Mouse (Mus musculus): Measurements from ENCODE around the gene Sumf2.
"Not testable (repeated sequence)": the region's sequence is repeated elsewhere in the genome, so short reads cannot be mapped to it uniquely, and the experiment has no call there.

Gene Sumf2

DNA sequence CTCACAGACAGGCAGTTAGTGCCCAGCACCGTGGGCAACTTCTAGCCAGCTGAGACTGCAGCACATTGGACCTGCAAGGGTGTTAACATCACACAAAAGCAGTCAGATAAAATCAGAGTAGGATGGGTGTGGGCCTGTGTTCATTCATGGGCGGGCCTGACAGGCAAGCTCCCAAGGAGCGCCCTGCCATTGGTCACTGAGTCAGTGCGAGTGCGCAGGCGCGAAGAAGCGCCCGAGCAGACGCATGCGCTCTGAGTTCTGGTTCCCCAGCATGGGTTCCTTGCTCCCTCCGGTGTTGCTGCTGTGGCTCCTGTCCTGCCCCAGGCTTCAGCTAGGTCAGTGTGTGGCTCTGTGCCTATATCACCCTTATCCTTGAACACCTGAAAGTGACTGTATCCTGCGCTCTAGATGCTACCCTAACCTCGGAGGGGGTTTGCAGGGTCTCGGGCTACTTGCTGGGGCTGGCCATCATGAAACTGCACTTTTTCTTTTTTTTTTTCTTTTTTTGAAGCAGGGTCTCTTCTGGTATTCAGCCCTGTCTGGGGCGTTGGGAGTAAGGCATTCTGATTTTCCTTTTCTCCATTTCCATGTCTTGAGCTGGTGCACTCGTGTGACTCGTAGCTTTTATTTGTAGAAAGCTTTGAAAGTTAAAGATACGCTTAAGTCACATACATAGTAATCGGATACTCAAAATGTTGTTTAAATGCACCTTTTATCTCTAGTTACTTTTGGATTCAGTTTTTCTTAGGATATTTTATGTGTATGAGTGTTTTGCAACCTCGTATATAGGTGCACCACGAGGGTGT is at the start of gene Sumf2:
TSS of gene Sumf2 (plus strand) at position 235 of the 806 bp plus-strand sequence.
- peak; percentile 86 to 95 for DNase-seq (ENCODE audit: low spot score in 2 of 2)

DNA sequence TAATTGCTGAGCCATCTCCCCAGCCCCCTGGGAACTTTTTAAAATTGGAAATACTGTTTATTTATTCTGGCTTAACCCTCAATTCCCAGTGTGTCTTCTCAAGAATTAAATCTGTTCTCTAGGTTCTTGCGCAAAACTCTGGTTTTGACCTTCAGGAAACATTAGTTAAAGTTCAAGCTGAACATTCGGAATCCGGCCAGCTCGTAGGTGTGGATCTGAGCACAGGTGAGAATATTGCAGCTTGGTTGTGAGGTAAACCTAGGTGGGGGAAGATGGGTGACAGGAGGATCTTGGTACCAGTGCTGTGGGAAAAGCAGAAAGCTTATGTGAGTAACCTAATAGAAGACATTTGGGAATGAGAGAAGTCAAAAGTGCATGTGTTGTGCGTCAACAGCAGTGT is 1.9 kb upstream of the Sumf2 start:
- DNase-seq (ENCODE audit: low spot score in 2 of 2) = no peak

DNA sequence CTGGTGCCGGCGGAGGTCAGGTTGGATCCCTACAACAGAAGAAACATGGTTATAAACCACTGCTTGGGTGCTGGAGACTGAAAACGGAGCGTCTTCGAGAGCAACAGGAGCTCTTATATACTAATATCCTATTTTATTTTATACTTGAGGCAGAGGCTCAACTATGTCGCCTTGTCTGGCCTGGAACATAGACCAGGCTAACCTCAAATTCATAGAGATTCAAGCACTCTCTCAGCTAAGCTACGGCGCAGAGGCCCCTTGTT is 703 bp downstream of the Sumf2 start:
- no peak for DNase-seq (ENCODE audit: low spot score in 2 of 2)

DNA sequence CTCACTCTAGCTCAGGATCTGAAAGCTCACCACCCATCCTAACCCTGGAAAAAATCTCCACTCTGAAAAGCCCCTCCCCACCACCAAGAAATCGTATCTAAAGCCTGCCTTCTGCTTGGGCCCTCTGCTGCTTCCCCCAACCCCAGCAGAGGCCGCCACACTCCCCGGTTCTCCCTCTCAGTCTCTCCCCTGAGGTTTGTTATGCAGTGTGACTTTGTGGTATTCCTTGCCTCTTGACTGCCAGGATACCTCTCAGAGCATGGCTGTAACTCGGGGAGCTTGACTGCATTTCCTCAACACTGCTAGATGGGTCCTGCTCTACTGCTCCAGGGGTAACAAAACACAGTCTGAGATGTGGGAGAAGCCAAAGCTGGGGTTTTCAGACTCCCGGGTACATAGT is 8.4 kb downstream of the Sumf2 start:
- DNase-seq (ENCODE audit: low spot score in 2 of 2) = no peak

DNA sequence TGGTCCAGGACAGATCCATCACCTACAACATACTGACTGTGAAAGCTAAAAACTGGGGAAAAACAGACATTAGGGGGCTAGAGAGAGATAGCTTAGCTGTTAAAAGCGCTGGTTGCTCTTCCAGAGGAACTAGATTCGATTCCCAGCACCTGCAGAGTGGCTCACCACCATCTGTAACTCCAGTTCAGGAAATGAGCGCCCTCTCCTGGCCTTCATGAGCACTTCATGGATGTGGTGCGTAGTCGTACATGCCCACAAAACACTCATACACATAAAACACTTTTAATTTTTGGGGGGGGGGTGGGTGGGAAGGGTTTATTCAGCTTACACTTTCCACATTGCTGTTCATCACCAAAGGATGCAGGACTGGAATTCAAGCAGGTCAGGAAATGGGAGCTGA is 9.6 kb downstream of the Sumf2 start:
- DNase-seq (ENCODE audit: low spot score in 2 of 2) = no peak

DNA sequence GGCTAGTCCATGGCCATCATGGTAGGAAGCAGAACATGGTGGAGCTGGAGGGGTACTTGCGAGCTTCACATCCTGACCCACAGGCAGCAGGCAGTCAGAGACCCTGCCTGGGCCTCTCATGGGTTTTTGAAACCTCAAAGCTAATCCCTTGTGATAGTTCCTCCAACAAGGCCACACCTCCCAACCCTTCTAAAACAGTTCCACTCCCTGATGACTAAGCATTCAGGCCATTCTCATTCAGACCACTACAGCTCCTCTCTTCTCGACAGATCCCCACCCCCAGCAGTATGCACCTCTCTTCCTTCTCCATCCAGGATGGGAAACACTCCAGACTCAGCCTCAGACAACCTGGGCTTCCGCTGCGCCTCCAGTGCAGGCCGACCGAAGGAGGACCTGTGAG is 15.5 kb downstream of the Sumf2 start:
- no peak for DNase-seq (ENCODE audit: low spot score in 2 of 2)

DNA sequence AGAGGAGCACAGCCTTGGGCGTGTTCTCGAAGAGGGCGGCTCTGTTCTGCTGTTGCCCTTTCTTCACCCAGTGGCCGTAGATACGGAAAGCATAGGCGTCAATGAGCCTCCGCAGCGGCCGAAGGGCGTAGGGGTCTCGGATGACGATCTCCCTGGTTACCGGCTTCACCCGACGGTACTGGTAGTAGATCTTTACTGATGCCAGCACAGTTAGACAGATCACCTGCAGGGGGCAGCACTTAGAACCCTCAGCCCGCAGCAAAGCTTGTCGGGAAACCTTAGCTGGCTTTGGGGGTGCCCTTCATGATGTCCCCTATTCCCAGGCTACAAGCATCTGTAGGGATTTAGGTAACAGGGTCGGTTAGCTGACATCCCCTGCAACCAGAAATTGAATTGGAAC is 17.7 kb downstream of the Sumf2 start:
- DNase-seq (ENCODE audit: low spot score in 2 of 2) = no peak

DNA sequence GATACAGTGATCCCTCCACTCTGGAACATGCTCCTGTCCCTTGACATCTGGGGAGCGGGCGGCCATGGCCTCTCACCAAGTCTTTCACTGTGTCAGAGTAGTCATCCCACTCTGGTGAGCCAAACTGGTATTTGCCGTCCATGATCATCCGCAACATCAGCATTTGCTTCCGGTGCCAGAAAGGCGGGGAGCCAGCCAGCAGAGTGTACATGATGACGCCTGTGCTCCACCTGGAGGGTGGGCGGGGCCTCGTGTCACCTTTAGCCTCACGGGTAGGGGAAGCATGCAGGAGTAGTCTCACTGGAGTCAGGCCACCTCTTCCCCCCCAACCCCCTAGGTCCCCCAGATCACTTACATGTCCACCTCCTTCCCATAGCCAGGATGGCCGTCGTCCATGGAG is 19.1 kb downstream of the Sumf2 start:
- DNase-seq (ENCODE audit: low spot score in 2 of 2) = no peak

DNA sequence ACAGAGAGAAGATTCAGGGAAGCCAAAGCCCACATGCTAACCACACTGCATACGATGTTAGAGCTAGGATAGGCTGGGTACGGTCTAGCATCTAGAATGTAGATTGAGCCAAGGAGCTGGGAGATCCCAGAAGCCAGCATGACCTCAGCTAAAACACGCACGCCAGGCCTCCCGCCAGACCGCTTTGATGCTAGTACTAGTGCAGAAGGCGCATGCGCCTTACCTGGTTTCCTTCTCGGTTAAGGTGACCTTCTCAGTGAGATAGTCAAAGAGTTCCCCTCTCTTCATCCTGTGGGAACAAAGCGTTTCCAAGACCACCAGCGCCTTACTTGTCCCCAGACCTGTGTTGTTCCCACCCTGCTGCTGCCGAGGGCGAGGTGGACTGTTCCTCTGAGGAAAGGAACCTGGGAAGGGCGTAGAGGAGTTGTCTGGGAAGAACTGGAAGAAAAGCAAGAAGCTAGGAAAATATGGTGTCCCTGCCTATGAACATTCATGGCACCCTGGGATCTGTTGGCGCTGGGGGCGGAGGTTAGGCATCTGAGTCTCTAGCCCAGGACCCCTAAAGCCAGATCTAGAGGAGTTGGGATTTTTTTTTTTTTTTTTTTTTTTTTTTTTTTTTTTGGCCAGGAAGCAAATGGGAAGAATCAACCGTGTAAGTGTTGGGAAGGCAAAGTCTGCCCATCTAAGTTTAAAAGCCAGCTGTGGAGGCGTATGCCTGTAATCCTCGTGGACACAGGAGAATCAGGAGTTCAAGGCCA is 22.6 kb downstream of the Sumf2 start:
- no peak for DNase-seq (ENCODE audit: low spot score in 2 of 2)

DNA sequence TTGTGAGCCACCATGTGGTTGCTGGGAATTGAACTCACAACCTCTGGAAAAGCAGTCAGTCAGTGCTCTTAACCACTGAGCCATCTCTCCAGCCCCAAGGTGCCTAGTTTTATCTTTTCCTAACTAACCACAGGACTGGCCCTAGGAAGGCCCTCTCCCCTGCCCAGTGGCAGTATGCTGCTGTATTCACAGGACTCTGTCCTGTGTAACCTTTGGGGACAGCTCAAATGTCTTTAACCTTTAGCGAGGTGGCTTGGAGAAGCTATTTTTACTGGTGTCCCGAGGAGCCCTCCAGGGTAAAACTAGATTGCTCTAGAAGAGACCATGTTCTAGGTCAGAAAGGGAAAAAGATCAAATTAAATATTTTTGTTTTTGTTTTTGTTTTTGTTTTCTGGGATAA is 24.5 kb downstream of the Sumf2 start:
- DNase-seq (ENCODE audit: low spot score in 2 of 2) = no peak

DNA sequence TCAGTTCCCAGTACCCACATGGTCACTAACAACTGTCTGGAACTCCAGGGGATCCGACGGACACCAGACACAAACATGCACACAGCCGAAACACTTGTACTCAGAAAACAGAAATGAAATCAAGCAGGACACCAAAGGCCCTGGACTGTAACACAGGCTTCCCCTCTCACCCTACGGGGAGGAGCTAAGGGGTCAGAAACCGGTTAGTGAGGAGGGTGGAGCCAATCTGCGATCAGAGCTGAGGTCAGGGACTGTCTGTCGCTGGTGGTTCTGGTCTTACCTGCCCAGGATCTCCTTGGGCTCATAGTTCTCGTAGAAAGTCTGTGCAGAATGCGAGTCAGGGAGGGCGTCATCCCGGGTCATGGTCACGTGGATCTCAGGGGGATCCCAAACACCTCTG is 27.2 kb downstream of the Sumf2 start:
- no peak for DNase-seq (ENCODE audit: low spot score in 2 of 2)

DNA sequence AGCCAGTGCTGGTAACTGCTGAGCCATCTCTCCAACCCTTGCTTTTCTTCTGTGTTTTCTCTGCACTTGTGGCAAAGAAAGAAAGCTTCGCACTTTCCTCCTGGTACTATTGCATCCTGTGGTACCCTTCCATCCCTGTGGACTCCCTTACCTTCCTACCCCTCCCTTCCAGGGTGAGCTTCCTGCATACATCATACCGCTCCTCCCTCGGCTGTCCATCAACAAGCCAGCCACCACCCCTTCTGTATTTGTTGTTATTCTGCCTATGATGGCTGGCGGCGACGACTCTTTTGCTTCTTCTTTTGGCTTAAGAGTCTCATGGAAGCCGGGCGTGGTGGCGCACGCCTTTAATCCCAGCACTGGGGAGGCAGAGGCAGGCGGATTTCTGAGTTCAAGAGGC is 28.3 kb downstream of the Sumf2 start:
- no peak for DNase-seq (ENCODE audit: low spot score in 2 of 2)

DNA sequence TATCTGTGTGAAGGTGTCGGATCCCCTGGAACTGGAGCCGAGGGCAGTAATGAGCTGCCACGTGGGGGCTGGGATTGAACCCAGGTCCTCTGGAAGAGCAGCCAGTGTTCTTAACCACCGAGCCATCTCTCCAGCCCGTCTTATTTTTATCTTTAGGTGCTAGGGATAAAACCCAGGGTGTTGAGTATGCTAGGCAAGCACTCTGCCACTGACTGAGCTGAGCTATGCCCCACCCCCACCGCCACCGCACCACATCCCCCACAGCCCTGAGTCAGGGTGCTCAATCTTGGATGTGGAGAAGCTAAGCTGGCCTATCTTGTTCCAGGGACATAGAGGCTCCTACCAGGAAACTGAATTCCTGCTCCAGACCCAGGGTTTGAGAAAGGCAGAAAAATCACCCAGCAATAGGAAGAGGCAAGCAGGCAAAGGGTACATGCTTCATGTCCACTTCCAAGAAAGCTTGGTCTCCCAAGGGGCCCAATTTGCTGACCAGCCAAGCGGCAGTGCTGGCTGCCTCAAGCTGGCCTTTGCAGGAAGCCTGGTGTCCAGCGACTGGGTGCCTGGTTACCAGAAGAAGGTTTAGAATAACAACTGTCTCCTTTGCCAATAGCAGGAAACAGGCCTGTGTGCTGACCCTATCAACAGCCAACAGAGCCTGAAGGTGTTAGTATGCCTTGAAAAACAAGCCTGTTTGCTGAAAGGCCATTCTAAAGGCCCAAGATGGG is 31.1 kb downstream of the Sumf2 start:
- no peak for DNase-seq (ENCODE audit: low spot score in 2 of 2)

DNA sequence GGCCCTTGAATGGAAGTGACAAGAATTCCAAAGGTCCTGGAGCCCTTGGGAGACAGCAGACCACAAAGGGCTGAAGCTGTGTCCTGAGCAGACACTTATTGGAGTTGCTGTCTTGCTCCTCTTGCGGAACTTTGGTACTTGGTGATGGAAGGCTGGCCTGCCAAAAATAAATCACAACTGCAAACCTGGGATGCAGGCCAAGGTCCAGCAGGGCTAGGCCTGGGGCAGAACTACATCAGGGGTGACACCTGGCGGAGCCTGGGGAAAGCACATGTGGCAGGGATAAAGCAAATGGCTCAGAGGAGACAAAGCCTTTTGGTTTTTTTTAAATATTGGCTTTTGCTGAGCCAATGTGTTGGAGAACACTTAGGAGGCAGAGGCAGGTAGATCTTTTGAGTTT is 32.2 kb downstream of the Sumf2 start:
- peak in 1 of 2 experiments; percentile 16 for DNase-seq (ENCODE audit: low spot score in 2 of 2)

DNA sequence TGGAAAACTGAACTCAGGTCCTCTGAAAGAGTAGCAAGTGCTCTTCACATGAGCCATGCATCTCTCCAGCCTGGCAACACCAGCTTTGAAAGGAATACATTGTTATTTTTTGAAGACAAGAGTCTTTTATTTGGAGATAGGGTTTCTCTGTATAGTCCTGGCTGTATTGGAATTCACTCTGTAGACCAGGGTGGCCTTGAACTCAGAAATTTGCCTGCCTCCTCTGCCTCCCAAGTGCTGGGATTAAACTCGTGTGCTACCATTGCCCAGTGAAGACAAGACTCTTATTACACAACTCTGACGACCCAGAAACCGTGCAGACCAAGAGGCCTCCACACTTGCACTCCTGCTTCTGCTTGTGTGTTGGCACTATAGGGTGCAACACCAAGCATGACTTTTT is 33.1 kb downstream of the Sumf2 start:
- DNase-seq (ENCODE audit: low spot score in 2 of 2) = no peak

DNA sequence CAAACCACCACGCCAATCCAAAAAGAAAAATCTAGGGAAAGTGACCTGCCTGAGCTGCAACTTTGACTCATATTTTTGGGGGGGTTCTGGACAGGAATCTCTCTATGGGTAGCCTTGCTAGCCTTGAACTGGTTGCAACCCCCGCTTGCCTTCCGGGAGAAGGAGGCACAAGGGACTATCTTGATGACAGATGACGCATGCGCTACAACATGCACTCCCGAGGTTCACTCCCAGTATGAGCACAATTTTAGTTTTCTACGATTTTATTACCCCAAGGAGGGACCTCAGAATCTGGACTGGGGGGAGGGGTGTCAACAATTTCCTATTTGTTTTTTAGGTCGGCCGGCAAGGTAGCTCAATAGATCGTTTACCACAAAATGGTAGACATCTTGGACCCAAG is 39.5 kb downstream of the Sumf2 start:
- DNase-seq (ENCODE audit: low spot score in 2 of 2) = no peak

DNA sequence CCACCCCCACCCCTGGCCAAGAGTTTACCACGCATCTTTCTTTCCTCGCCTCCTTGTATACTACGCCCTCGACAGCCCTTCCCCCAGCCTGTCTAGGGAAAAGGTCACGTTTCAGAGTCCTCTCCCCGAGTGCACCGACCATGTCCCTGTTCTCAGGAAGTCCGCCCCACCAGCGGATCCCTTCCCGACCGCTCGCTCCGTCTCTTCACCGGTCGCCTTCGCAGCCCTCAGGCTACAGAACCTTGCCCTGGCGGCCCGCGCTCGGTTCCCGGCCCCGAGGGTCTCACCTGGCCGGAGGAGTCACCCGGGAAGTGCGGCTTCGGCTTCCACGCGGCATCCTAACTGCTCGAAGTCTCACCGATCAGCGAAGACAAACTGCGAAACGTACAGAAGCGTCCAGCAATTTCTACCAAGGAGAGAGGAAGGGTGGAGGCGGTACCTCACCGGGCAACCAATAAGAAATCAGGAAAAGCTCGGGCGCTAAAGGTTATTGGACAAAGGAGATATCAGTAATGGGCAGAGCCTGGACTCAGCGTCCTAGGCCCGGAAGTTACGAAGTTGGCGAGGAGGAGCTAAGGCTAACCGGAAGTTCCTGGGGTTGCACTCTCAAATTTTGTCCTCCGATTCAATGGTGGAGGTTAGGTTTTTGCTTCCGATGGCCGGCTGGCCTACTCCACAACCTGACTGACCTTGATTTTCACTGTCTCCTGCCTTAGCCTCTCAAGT is 40.3 kb downstream of the Sumf2 start, which contains the start of gene Chchd2:
TSS of gene Chchd2 (minus strand) at position 560 of the 726 bp plus-strand sequence.
- peak; percentile 87 to 91 for DNase-seq (ENCODE audit: low spot score in 2 of 2)

DNA sequence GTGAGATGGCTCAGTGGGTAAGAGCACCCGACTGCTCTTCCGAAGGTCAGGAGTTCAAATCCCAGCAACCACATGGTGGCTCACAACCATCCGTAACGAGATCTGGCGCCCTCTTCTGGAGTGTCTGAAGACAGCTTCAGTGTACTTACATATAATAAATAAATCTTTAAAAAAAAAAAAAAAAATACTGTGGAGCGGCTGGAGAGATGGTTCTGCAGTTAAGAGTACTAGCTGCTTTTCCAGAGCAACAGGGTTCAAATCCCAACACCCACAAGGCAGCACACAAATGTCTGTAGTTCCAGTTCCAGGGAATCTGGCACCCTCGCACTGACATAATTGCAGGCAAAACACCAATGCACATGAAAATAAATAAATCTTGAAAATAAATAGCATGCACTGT is 43.6 kb downstream of the Sumf2 start:
- DNase-seq (ENCODE audit: low spot score in 2 of 2) = not testable (repeated sequence)

DNA sequence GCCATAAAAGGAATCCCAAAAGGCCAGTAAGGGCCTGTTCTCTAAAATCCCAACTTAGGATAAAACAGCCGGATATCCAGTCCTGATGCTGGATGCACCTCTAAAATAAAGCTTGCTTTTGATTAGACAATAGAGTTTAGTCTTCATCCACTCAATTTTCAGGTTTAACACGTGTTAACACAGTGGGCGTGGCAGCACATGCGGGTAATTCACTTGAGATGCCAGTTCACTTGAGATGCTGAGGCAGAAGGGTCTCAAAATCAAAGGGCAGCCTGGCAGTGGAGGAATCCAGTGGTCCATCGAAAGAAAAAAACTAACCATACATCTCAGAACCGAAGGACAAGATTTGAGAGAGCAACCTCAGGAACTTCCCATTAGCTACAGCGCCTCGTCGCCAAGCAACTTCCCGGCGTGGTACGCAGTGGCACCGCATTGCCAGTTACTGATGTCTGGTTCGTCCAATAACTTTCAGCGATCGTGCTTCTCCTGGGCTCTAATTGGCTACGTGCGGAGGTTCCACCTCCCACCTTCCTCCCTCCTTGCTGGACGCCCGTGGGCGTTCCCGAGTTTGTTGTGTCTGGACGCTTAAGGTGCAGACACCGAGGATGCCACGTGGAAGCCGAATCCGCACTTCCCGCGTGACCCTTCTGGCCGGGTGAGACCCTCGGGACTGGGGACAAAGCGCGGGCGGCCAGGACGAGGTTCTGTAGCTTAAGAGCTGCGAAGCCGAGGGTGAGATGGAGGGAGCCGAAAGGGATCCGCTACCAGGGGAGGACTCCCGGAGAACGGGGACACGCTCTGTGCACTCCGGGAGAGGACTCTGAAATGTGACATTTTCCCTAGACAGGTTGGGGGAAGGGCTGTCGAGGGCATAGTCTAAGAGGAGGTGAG is 48.7 kb downstream of the Sumf2 start, which contains the start of gene Zbed5:
TSS of gene Zbed5 (plus strand) at position 526 of the 891 bp plus-strand sequence.
- DNase-seq (ENCODE audit: low spot score in 2 of 2) = peak; percentile 82

DNA sequence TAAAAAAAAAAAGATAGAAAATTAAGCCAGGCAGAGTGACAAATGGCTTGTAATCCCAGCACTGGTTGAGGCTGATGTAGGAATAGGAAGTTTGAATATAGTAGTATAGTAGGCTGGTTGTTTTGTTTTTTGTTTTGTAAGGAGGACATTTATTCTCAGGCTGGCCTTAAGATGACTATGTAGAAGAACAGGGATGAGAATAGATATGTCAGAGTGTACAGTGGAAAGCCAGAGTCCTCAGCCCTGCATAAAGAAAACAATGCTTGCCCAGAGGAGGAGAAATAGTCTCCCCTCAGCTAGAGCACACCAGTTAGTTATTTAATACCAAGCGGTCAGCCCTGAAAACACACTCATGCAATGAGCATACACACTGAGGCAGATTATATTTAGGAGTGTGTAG is 51.7 kb downstream of the Sumf2 start, which contains the start of gene Phkg1:
TSS of gene Phkg1 (minus strand) at position 101 of the 400 bp plus-strand sequence.
- DNase-seq (ENCODE audit: low spot score in 2 of 2) = no peak

DNA sequence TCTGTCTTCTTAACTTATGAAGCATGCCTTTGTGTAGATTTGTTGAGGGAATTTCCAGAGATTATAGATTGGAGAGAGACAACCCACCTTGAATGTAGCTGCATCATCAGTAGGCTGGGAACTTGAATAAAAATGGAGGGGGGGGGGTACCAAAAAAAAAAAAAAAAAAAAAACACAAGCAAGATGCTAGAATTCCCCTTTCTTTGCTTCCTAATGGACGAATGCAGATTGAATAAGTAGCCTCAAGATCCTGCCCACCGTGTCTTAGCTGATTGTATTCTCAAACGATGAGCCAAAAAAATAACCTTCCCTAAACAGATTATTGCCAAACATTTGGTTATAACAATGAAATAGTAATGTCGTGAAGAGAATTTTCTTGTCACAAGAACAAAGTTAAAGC is 61.0 kb downstream of the Sumf2 start:
- DNase-seq (ENCODE audit: low spot score in 2 of 2) = no peak
